Mouse (Mus musculus) intestine, postnatal 0 days (tissue): ENCODE data around the gene Trpm6. TPM values are rescaled to one million over a fixed set of nuclear protein-coding genes. Genes with fewer than 3 reads are reported as not detected.

Source experiments
- ATAC-seq: fragments of 200-750 bp; cut with Nextera tagmentation; 2 replicates; pipeline ENCODE4 v1.8.0; 2017; ENCODE audit warnings: mild to moderate bottlenecking, moderate TSS enrichment, moderate library complexity
- H3K27ac ChIP-seq: fragments of 300-500 bp; sonication (generic); 2 replicates; pipeline ENCODE4 v1.5.1; 2014; ENCODE audit warnings: mild to moderate bottlenecking, low read depth, low read length, moderate library complexity
- H3K27me3 ChIP-seq: fragments of 300-500 bp; sonication (generic); replicated peaks from 2 replicates; pipeline ENCODE4 v1.6.1; 2014; ENCODE audit warnings: low read length, mixed read lengths; ENCODE audit not compliant: control insufficient read depth, insufficient read depth
- H3K36me3 ChIP-seq: fragments of 300-500 bp; sonication (generic); 2 replicates; pipeline ENCODE4 v1.6.1; 2014; ENCODE audit warnings: mild to moderate bottlenecking, moderate library complexity; ENCODE audit not compliant: control insufficient read depth, insufficient read depth
- H3K4me1 ChIP-seq: fragments of 300-500 bp; sonication (generic); replicated peaks from 2 replicates; pipeline ENCODE4 v1.6.1; 2014; ENCODE audit warnings: antibody characterized with exemption, low read length, mixed read lengths; ENCODE audit not compliant: control insufficient read depth, insufficient read depth
- H3K4me2 ChIP-seq: fragments of 300-500 bp; sonication (generic); replicated peaks from 2 replicates; pipeline ENCODE4 v1.6.1; 2014; ENCODE audit warnings: low read depth, mild to moderate bottlenecking, moderate library complexity
- H3K4me3 ChIP-seq: fragments of 300-500 bp; sonication (generic); 2 replicates; pipeline ENCODE4 v1.5.1; 2014; ENCODE audit warnings: low read depth, low read length
- H3K9ac ChIP-seq: fragments of 300-500 bp; sonication (generic); 2 replicates; pipeline ENCODE4 v1.6.1; 2014; ENCODE audit warnings: mild to moderate bottlenecking, low read depth, low read length
- H3K9me3 ChIP-seq: fragments of 300-500 bp; sonication (generic); 2 replicates; pipeline ENCODE4 v1.6.1; 2016; ENCODE audit warnings: mixed run types; ENCODE audit not compliant: control insufficient read depth
- CTCF ChIP-seq: sonication (generic); IDR thresholded peaks from 2 replicates; pipeline ENCODE4 v1.5.1; 2016; ENCODE audit warnings: low read depth, mild to moderate bottlenecking, control low read depth, antibody characterized with exemption, moderate library complexity
- WGBS: fragments of 180-500 bp; shearing (Covaris S2); extraction: QIAGEN DNeasy Blood & Tissue Kit; methylation state at CpG from one replicate; pipeline ENCODE4 v1.1.7; 2014; 5-methylcytosine and 5-hydroxymethylcytosine counted together
- polyA plus RNA-seq: library from polyadenylated mRNA; unstranded; fragments of >200 nt; fragmentation: Nextera tagmentation; extraction: Ambion mirVana; gene quantifications from 2 replicates; pipeline ENCODE4 v1.2.1, GENCODE M21; 2015

Trpm6 gene
- polyA plus RNA-seq, 1 experiment from 2014 or later = 0.08 TPM

- no peak overlapping the region for H3K4me3 ChIP-seq
- H3K36me3 ChIP-seq = no peaks in the 10 kb centered on the region
- no peaks in the 10 kb centered on the region for H3K9me3 ChIP-seq
- WGBS = 31% methylated on average over 1 of the region's 1 CpGs
- ATAC-seq = no peak
- H3K9ac ChIP-seq = no peak overlapping the region
- H3K4me2 ChIP-seq = no peak overlapping the region
- no peak overlapping the region for H3K27ac ChIP-seq
- H3K4me1 ChIP-seq = 0 out of 2 replicates have a peak, but pooled peaks cover 2% of the 10 kb centered on the region
- no peak for TF ChIP-seq CTCF
- H3K27me3 ChIP-seq = no peaks in the 10 kb centered on the region
Observed at GRCm38 (mm10) chr19:18774085-18774484, 24.3 kb downstream of the Trpm6 start.

- H3K36me3 ChIP-seq = no peaks in the 10 kb centered on the region
- H3K27ac ChIP-seq = no peak overlapping the region
- H3K4me2 ChIP-seq = no peak overlapping the region
- ATAC-seq = no peak
- H3K9me3 ChIP-seq = no peaks in the 10 kb centered on the region
- H3K4me1 ChIP-seq = no peaks in the 10 kb centered on the region
- H3K9ac ChIP-seq = no peak overlapping the region
- H3K4me3 ChIP-seq = no peak overlapping the region
- WGBS = 86% methylated on average over 1 of the region's 1 CpGs
- no peaks in the 10 kb centered on the region for H3K27me3 ChIP-seq
- no peak for TF ChIP-seq CTCF
Observed at GRCm38 (mm10) chr19:18799646-18800045, 49.9 kb downstream of the Trpm6 start.

- H3K9me3 ChIP-seq = no peaks in the 10 kb centered on the region
- peak; percentile 28; the same call in 1 of the 2 replicates for ATAC-seq
- H3K9ac ChIP-seq = no peak overlapping the region
- H3K27me3 ChIP-seq = 0 out of 2 replicates have a peak, but pooled peaks cover 10% of the 10 kb centered on the region
- no peak overlapping the region for H3K4me2 ChIP-seq
- H3K27ac ChIP-seq = no peak overlapping the region
- H3K36me3 ChIP-seq = no peaks in the 10 kb centered on the region
- no peak overlapping the region for H3K4me3 ChIP-seq
- 29% methylated on average over 3 of the region's 3 CpGs for WGBS
- no peaks in the 10 kb centered on the region for H3K4me1 ChIP-seq
- TF ChIP-seq CTCF = no peak
Observed at GRCm38 (mm10) chr19:18811264-18811663, 61.5 kb downstream of the Trpm6 start.

- no peak for ATAC-seq
- H3K4me3 ChIP-seq = no peak overlapping the region
- H3K4me2 ChIP-seq = no peak overlapping the region
- no peaks in the 10 kb centered on the region for H3K36me3 ChIP-seq
- no peak overlapping the region for H3K27ac ChIP-seq
- 0 out of 2 replicates have a peak, but pooled peaks cover 6% of the 10 kb centered on the region for H3K27me3 ChIP-seq
- no peaks in the 10 kb centered on the region for H3K9me3 ChIP-seq
- no peak overlapping the region for H3K9ac ChIP-seq
- no peaks in the 10 kb centered on the region for H3K4me1 ChIP-seq
- WGBS = 75% methylated on average over 13 of the region's 13 CpGs
- no peak for TF ChIP-seq CTCF
Observed at GRCm38 (mm10) chr19:18815170-18815569, 65.4 kb downstream of the Trpm6 start.

- H3K4me3 ChIP-seq = no peak overlapping the region
- H3K9ac ChIP-seq = no peak overlapping the region
- 0 out of 2 replicates have a peak, but pooled peaks cover 2% of the 10 kb centered on the region for H3K27me3 ChIP-seq
- H3K9me3 ChIP-seq = no peaks in the 10 kb centered on the region
- H3K36me3 ChIP-seq = no peaks in the 10 kb centered on the region
- TF ChIP-seq CTCF = peak; percentile 40
- H3K27ac ChIP-seq = no peak overlapping the region
- H3K4me2 ChIP-seq = no peak overlapping the region
- no peaks in the 10 kb centered on the region for H3K4me1 ChIP-seq
- no peak for ATAC-seq
- WGBS = 82% methylated on average over 2 of the region's 2 CpGs
Observed at GRCm38 (mm10) chr19:18817425-18817824, 67.6 kb downstream of the Trpm6 start.

- Histone ChIP-seq H3K4me3 (no peak overlapping the region), H3K9me3 (no peaks in the 10 kb centered on the region), H3K4me1 (no peaks in the 10 kb centered on the region), H3K27me3 (no peaks in the 10 kb centered on the region), H3K36me3 (no peaks in the 10 kb centered on the region), H3K9ac (no peak overlapping the region), H3K4me2 (no peak overlapping the region), H3K27ac (no peak overlapping the region)
- no peak for ATAC-seq
- no peak for TF ChIP-seq CTCF
- 83% methylated on average over 2 of the region's 2 CpGs for whole genome bisulfite sequencing
Observed at GRCm38 (mm10) chr19:18828601-18829000, 78.8 kb downstream of the Trpm6 start.

GRCm38 (mm10) chr19:18831196-18831595 is 81.4 kb downstream of the Trpm6 start:
- H3K4me2 ChIP-seq = no peak overlapping the region
- no peak overlapping the region for H3K27ac ChIP-seq
- no peak for ATAC-seq
- no peak overlapping the region for H3K9ac ChIP-seq
- no peaks in the 10 kb centered on the region for H3K27me3 ChIP-seq
- no peak overlapping the region for H3K4me3 ChIP-seq
- H3K36me3 ChIP-seq = no peaks in the 10 kb centered on the region
- no peak for TF ChIP-seq CTCF
- H3K4me1 ChIP-seq = no peaks in the 10 kb centered on the region
- 69% methylated on average over 3 of the region's 3 CpGs for WGBS
- H3K9me3 ChIP-seq = no peaks in the 10 kb centered on the region
